Mouse (Mus musculus): Measurements from ENCODE around the gene Lyzl4. TPM values are rescaled to one million over a fixed set of nuclear protein-coding genes. Genes with fewer than 3 reads are reported as not detected.

Gene Lyzl4
- polyA plus RNA-seq, 1 experiment from 2014 or later, result not detected

- H3K9ac ChIP-seq (ENCODE audit: low read depth, low read length), result no peak overlapping the region
- ATAC-seq (replicated peaks; ENCODE audit: insufficient number of reproducible peaks, low FRiP score, low TSS enrichment), result no peak
- H3K4me2 ChIP-seq, result no peak overlapping the region
- no peak overlapping the region for H3K4me3 ChIP-seq (ENCODE audit: low read depth, low read length)
- H3K27ac ChIP-seq (ENCODE audit: low read depth, low read length), result no peak overlapping the region
- H3K36me3 ChIP-seq (ENCODE audit: control insufficient read depth, insufficient read depth, low read length), result no peaks in the 10 kb centered on the region
- no peaks in the 10 kb centered on the region for H3K9me3 ChIP-seq (replicated peaks; ENCODE audit: control insufficient read depth, low read length)
- WGBS (ENCODE audit: insufficient replicate concordance), result 83% methylated on average over 2 of the region's 2 CpGs
- no peaks in the 10 kb centered on the region for H3K27me3 ChIP-seq (ENCODE audit: control insufficient read depth, insufficient read depth, low read length)
- H3K4me1 ChIP-seq (ENCODE audit: control insufficient read depth, insufficient read depth, low read length), result peaks cover 4% of the 10 kb centered on the region; the same call in 1 of the 2 replicates
Observed at GRCm38 (mm10) chr9:121624920-121625319, 17.0 kb downstream of the Lyzl4 start.

GRCm38 (mm10) chr9:121623235-121623634 lies 18.7 kb downstream of the Lyzl4 start:
- Histone ChIP-seq H3K4me3 (ENCODE audit: low read depth, low read length) (no peak overlapping the region), H3K27me3 (ENCODE audit: control insufficient read depth, insufficient read depth, low read length) (peaks cover 6% of the 10 kb centered on the region; the same call in 1 of the 2 replicates), H3K4me2 (no peak overlapping the region), H3K9me3 (replicated peaks; ENCODE audit: control insufficient read depth, low read length) (no peaks in the 10 kb centered on the region), H3K9ac (ENCODE audit: low read depth, low read length) (no peak overlapping the region), H3K4me1 (ENCODE audit: control insufficient read depth, insufficient read depth, low read length) (peaks cover 4% of the 10 kb centered on the region; the same call in 1 of the 2 replicates), H3K36me3 (ENCODE audit: control insufficient read depth, insufficient read depth, low read length) (no peaks in the 10 kb centered on the region), H3K27ac (ENCODE audit: low read depth, low read length) (no peak overlapping the region)
- no peak for ATAC-seq (replicated peaks; ENCODE audit: insufficient number of reproducible peaks, low FRiP score, low TSS enrichment)
- WGBS (ENCODE audit: insufficient replicate concordance), result 83% methylated on average over 4 of the region's 4 CpGs

- Histone ChIP-seq H3K9me3 (replicated peaks; ENCODE audit: control insufficient read depth, low read length) (no peaks in the 10 kb centered on the region), H3K27ac (ENCODE audit: low read depth, low read length) (no peak overlapping the region), H3K4me1 (ENCODE audit: control insufficient read depth, insufficient read depth, low read length) (peaks cover 4% of the 10 kb centered on the region; the same call in 1 of the 2 replicates), H3K9ac (ENCODE audit: low read depth, low read length) (no peak overlapping the region), H3K27me3 (ENCODE audit: control insufficient read depth, insufficient read depth, low read length) (peaks cover 6% of the 10 kb centered on the region; the same call in 1 of the 2 replicates), H3K36me3 (ENCODE audit: control insufficient read depth, insufficient read depth, low read length) (no peaks in the 10 kb centered on the region), H3K4me2 (no peak overlapping the region), H3K4me3 (ENCODE audit: low read depth, low read length) (no peak overlapping the region)
- WGBS (ENCODE audit: insufficient replicate concordance), result 51% methylated on average over 7 of the region's 7 CpGs
- no peak for ATAC-seq (replicated peaks; ENCODE audit: insufficient number of reproducible peaks, low FRiP score, low TSS enrichment)
Observed at GRCm38 (mm10) chr9:121619441-121619840, 22.5 kb downstream of the Lyzl4 start.

GRCm38 (mm10) chr9:121616471-121616870 lies 25.4 kb downstream of the Lyzl4 start:
- no peak overlapping the region for H3K9ac ChIP-seq (ENCODE audit: low read depth, low read length)
- no peak overlapping the region for H3K4me3 ChIP-seq (ENCODE audit: low read depth, low read length)
- H3K4me2 ChIP-seq, result no peak overlapping the region
- H3K9me3 ChIP-seq (replicated peaks; ENCODE audit: control insufficient read depth, low read length), result no peaks in the 10 kb centered on the region
- H3K4me1 ChIP-seq (ENCODE audit: control insufficient read depth, insufficient read depth, low read length), result peaks cover 4% of the 10 kb centered on the region
- H3K36me3 ChIP-seq (ENCODE audit: control insufficient read depth, insufficient read depth, low read length), result no peaks in the 10 kb centered on the region
- 60% methylated on average over 3 of the region's 3 CpGs for WGBS (ENCODE audit: insufficient replicate concordance)
- ATAC-seq (replicated peaks; ENCODE audit: insufficient number of reproducible peaks, low FRiP score, low TSS enrichment), result no peak
- no peak overlapping the region for H3K27ac ChIP-seq (ENCODE audit: low read depth, low read length)
- peaks cover 6% of the 10 kb centered on the region; the same call in 1 of the 2 replicates for H3K27me3 ChIP-seq (ENCODE audit: control insufficient read depth, insufficient read depth, low read length)

- no peaks in the 10 kb centered on the region for H3K36me3 ChIP-seq (ENCODE audit: control insufficient read depth, insufficient read depth, low read length)
- peaks cover 4% of the 10 kb centered on the region for H3K4me1 ChIP-seq (ENCODE audit: control insufficient read depth, insufficient read depth, low read length)
- no peak for ATAC-seq (replicated peaks; ENCODE audit: insufficient number of reproducible peaks, low FRiP score, low TSS enrichment)
- H3K4me2 ChIP-seq, result no peak overlapping the region
- H3K27ac ChIP-seq (ENCODE audit: low read depth, low read length), result no peak overlapping the region
- peaks cover 8% of the 10 kb centered on the region; the same call in 1 of the 2 replicates for H3K27me3 ChIP-seq (ENCODE audit: control insufficient read depth, insufficient read depth, low read length)
- no peak overlapping the region for H3K9ac ChIP-seq (ENCODE audit: low read depth, low read length)
- no peak overlapping the region for H3K4me3 ChIP-seq (ENCODE audit: low read depth, low read length)
- 0 out of 2 replicates have a peak, but pooled peaks cover 2% of the 10 kb centered on the region for H3K9me3 ChIP-seq (replicated peaks; ENCODE audit: control insufficient read depth, low read length)
Observed at GRCm38 (mm10) chr9:121614241-121614757, 27.6 kb downstream of the Lyzl4 start.

- Histone ChIP-seq H3K27me3 (ENCODE audit: control insufficient read depth, insufficient read depth, low read length) (peaks cover 2% of the 10 kb centered on the region; the same call in 1 of the 2 replicates), H3K27ac (ENCODE audit: low read depth, low read length) (no peak overlapping the region), H3K4me3 (ENCODE audit: low read depth, low read length) (no peak overlapping the region), H3K4me2 (no peak overlapping the region), H3K9ac (ENCODE audit: low read depth, low read length) (no peak overlapping the region), H3K4me1 (ENCODE audit: control insufficient read depth, insufficient read depth, low read length) (peaks cover 4% of the 10 kb centered on the region), H3K36me3 (ENCODE audit: control insufficient read depth, insufficient read depth, low read length) (no peaks in the 10 kb centered on the region), H3K9me3 (replicated peaks; ENCODE audit: control insufficient read depth, low read length) (0 out of 2 replicates have a peak, but pooled peaks cover 2% of the 10 kb centered on the region)
- WGBS (ENCODE audit: insufficient replicate concordance), result 12% methylated on average over 5 of the region's 5 CpGs
- no peak for ATAC-seq (replicated peaks; ENCODE audit: insufficient number of reproducible peaks, low FRiP score, low TSS enrichment)
Observed at GRCm38 (mm10) chr9:121613192-121613591, 28.7 kb downstream of the Lyzl4 start.

GRCm38 (mm10) chr9:121609381-121609780 lies 32.5 kb downstream of the Lyzl4 start:
- peaks cover 2% of the 10 kb centered on the region; the same call in 1 of the 2 replicates for H3K27me3 ChIP-seq (ENCODE audit: control insufficient read depth, insufficient read depth, low read length)
- H3K36me3 ChIP-seq (ENCODE audit: control insufficient read depth, insufficient read depth, low read length), result no peaks in the 10 kb centered on the region
- H3K9me3 ChIP-seq (replicated peaks; ENCODE audit: control insufficient read depth, low read length), result 0 out of 2 replicates have a peak, but pooled peaks cover 2% of the 10 kb centered on the region
- no peak overlapping the region for H3K27ac ChIP-seq (ENCODE audit: low read depth, low read length)
- H3K9ac ChIP-seq (ENCODE audit: low read depth, low read length), result no peak overlapping the region
- H3K4me1 ChIP-seq (ENCODE audit: control insufficient read depth, insufficient read depth, low read length), result peaks cover 4% of the 10 kb centered on the region
- no peak overlapping the region for H3K4me2 ChIP-seq
- 59% methylated on average over 6 of the region's 6 CpGs for WGBS (ENCODE audit: insufficient replicate concordance)
- ATAC-seq (replicated peaks; ENCODE audit: insufficient number of reproducible peaks, low FRiP score, low TSS enrichment), result no peak
- no peak overlapping the region for H3K4me3 ChIP-seq (ENCODE audit: low read depth, low read length)

GRCm38 (mm10) chr9:121606498-121607096 lies 35.3 kb downstream of the Lyzl4 start:
- ATAC-seq (replicated peaks; ENCODE audit: insufficient number of reproducible peaks, low FRiP score, low TSS enrichment), result no peak; the same call in 1 of the 2 replicates
- H3K36me3 ChIP-seq (ENCODE audit: control insufficient read depth, insufficient read depth, low read length), result no peaks in the 10 kb centered on the region
- no peak overlapping the region for H3K4me3 ChIP-seq (ENCODE audit: low read depth, low read length)
- no peak overlapping the region for H3K4me2 ChIP-seq
- no peak overlapping the region for H3K9ac ChIP-seq (ENCODE audit: low read depth, low read length)
- 56% methylated on average over 1 of the region's 1 CpGs for WGBS (ENCODE audit: insufficient replicate concordance)
- no peaks in the 10 kb centered on the region for H3K4me1 ChIP-seq (ENCODE audit: control insufficient read depth, insufficient read depth, low read length)
- H3K27ac ChIP-seq (ENCODE audit: low read depth, low read length), result no peak overlapping the region
- H3K9me3 ChIP-seq (replicated peaks; ENCODE audit: control insufficient read depth, low read length), result 0 out of 2 replicates have a peak, but pooled peaks cover 2% of the 10 kb centered on the region
- peaks cover 2% of the 10 kb centered on the region; the same call in 1 of the 2 replicates for H3K27me3 ChIP-seq (ENCODE audit: control insufficient read depth, insufficient read depth, low read length)

All from heart, embryonic 11.5 days (tissue).